Mouse (Mus musculus) gastrocnemius, adult 18-20 months (tissue): ENCODE data around the gene Myo6. TPM values are rescaled to one million over a fixed set of nuclear protein-coding genes. Genes with fewer than 3 reads are reported as not detected.

Source experiments
- DNase-seq: peaks from one replicate; pipeline ENCODE4 v3.0.0; 2021; ENCODE audit warnings: low spot score
- total RNA-seq, 2 experiments: library from RNA; stranded (reverse); gene quantifications; 2 replicates each; pipeline ENCODE4 v1.2.3; 2021

Gene Myo6
- total RNA-seq, 2 experiments from 2014 or later: 7.1 to 8.8 TPM

DNA sequence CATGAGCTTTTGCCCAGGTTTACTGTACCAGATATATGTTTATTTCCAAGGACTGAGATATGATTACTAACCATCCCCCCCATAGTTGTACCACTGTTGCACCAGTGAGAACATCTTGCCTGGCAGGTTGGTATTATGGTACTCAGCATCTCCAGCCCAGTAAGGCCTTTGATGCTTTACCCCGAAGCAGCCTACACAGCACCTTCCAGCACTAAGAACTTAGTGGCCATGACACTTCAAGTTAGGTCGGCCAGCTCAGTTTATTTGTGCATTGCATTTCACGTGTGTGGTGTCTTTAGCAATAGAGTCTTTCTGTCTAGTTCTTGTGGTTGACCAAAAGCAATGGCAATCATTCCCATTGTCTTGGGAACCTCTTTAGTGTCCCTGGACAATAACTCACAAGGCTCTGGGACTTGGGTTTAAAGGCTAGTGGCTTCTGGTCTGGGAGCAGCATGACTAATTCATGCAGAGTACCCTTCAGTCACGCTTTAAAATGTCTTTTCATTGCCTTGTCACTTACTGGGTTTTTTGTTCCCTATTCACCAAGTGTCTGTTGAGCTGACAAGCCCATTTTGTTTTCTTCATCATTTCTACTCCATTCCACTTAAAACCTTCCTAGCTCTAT lies 69.1 kb downstream of the Myo6 start:
- no peak for DNase-seq

DNA sequence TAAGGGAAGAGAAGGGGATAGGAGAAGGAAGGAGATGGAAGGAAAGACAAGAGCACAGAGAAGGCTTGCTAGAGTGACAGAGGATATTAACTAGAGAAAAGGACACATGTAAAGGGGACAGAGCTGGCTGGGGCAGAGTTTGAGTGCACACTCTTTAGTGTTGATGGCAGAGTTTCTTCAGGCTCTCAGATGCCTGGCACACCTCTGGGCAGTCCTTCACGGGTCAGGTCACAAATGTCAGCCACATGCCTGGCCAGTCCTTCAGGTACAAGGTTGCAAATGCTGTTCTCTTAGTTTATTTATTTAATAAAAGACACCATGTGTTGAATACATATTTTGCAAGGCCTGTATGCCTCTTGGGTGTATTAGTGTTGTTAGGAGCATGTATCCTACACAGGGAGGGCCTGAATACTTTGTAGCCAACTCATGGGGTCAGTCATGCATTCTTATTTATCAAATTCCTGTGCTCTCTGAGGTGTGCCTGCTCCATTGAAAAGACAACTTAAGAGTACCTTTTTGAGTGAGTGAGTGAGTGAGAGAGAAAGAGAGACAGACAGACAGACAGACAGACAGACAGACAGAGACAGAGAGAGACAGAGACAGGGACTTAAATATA lies 72.5 kb downstream of the Myo6 start:
- no peak for DNase-seq

DNA sequence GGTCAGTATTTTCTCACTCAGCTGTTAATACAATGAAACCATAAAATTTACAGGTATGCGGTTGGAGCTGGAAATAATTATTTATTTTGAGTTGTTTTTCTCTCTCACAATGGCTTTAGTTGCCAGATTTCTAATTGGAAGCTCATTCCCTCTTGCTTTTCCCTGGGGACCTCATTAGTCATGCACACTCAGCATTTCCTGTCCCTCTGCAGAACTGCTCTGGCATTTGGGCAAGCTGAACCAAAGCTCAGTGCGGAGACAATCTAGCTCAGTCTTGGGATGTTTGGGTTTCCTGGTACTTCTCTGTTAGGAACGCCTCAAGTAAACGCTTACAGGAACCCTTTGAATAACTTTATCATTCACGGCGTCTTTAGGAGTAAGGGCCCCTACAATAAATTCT lies 76.9 kb downstream of the Myo6 start:
- DNase-seq: no peak

DNA sequence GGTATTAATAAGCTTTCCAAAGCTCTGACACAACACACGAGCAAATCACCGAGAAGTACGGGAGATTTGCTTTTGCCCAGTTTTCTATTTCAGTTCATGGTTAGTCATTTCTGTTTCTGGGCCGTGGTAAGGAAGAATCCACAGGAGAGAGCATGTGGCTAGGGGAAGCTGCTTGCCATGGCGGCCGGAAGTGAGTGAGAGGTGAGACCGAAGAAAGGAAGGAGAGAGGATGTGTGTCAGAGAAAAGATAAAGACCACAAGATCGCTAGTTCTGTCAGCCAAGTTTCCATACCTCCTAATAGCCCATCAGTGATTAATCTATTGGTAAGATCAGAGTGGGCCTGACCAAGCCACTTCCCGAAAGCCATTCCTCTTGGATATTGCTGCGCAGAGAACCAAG lies 87.3 kb downstream of the Myo6 start:
- no peak for DNase-seq

DNA sequence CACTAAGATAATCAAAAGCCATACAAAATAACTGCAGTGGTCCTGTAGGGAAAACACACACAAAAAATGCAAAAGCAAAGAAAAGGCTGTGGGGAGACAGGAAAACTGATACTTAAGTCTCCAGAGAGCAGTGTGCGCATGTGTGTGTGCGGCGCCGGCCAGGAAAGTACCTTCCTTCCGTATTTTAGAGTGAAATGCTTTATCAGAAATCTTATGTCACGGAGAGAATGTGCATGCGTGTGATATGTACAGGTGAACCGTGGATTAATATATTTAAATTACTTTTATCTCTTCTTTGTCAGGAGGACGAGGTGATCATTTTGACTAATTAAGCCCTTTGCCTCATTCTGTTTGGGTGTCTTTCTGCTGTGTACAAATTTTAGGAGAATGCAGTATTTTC lies 88.4 kb downstream of the Myo6 start:
- DNase-seq: no peak

DNA sequence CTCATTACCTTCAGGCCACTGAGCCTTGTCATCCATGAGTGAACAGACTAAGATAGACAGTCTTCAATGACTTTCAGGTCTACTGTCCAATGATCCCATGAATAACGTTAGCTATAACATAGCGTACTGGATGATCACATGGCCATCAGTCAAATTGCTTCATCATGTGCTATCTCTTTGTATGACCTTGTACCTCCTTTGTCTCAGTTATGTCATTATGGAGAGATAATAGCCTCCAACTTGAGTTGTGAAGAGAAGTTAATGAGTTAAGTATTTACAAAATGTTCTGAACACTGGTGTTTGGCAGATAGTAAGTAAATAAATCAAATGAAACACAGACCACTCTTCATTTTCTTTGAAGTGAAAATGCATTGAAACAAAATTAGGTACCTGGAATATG lies 91.7 kb downstream of the Myo6 start:
- no peak for DNase-seq

DNA sequence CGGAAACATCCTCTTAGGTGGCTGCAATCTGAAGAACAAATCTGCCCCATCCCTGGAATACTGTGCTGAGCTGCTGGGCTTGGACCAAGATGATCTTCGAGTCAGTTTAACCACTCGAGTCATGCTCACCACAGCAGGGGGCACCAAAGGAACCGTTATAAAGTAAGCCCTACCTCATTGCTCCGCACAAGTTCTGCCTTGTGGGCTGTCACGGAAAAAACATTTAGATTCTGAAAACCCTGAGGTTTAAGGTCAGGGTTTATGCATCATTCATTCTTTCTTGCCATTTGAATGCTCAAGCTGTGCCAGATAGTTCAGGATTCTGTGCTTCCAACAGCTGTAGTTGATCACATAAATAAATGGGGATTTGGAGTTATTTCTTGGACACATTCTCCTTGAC lies 93.6 kb downstream of the Myo6 start:
- DNase-seq: no peak

DNA sequence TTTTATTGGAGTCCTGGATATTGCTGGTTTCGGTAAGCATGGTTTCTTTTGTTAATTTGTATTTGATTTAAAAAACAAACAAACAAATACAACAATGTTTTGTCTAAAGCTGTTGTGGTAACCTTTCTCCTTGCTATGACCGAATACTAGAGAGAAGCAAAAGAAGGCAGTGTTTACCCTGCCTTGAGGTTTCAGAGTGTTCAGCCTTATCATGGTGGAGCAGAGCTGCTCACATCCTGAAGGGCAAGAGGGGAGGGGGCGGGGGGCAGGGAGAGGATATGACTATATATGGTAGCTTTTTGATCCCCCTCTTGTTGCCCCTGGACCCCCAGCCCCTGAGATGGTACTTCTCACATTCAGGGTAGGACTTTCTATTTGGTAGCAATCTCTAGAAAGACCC lies 96.1 kb downstream of the Myo6 start:
- DNase-seq: no peak

DNA sequence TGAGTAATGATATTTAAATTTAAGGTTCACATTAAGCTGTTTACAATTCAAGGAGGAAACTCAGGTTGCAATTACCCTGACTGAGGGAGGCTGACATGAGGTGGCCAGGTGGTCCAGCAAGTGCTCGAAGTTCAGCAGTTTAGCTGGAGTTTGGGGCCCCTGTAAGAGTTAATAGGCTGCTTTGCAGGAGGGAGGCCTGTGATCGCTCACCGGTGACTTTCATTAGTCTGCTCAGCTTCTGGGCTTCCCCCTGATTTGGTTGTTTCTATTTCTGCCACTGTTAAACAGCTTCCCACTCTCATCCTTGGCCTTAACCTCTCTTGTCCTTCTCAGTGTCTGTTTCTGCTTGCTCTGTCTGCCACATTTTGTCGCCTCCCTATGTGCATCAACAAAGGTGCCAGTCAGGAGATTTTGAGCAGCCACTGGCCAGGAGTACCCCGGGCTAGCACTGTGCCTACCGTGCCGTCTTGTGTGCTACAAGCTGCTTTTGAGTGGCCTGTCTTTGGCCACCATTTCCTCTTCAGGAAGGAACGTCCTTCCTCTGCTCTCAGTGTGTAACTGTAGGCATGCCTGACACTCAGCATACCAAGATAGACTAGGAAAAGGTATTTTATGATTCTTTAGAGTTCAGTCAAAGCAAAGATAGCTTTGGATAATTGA lies 97.7 kb downstream of the Myo6 start:
- DNase-seq: no peak

DNA sequence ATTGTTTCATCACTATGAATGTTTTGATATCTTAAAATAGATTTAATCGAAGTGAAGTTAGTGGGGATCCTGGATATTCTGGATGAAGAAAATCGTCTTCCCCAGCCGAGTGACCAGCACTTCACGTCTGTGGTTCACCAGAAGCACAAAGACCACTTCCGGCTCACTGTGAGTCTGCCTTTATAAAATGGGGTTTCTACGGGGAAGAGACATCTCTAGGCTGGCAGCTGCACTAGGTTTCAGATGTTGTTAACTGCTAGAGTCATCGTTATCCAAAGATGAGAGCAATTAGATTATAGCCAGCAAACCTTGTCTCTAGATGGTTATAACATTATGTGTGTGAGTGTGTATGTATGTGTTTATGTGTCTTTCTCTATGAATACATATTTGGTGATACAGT lies 101.3 kb downstream of the Myo6 start:
- DNase-seq: no peak

DNA sequence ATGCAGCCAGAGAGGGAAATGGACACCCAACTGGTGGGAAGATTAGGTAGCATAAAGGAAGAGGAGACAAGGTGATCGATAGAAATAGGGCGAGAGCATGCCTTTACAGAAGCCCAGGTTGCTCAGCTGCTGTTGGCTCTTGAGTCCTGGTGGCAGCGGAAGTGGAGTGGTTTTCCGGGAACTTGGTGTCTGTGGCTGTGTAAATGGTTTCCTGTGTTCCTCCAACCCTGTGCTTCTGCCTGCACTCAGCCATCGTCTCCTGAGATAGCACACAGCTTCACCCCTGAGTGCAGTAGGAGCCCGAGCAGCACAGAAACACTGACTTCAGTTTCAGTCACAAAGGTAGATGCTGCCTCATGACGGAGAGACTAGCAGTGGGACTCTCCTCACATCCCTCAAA lies 101.7 kb downstream of the Myo6 start:
- DNase-seq: no peak

DNA sequence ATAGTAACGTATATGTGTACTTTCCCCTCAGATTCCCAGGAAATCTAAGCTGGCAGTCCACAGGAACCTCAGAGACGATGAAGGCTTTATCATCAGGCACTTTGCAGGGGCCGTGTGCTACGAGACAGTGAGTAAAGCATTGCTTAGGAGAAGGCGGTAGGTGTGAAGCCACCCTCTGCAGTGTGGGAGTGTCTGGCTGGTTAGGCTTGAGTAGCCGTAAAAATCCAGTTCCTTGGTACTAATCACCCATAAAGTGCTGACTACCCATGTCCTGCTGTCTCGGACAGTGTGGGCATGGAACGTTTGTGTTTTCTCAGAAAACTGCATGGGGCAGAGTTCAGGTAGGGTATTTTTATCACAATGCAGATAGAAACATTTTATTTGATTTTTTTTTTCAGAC lies 104.8 kb downstream of the Myo6 start:
- DNase-seq: no peak

DNA sequence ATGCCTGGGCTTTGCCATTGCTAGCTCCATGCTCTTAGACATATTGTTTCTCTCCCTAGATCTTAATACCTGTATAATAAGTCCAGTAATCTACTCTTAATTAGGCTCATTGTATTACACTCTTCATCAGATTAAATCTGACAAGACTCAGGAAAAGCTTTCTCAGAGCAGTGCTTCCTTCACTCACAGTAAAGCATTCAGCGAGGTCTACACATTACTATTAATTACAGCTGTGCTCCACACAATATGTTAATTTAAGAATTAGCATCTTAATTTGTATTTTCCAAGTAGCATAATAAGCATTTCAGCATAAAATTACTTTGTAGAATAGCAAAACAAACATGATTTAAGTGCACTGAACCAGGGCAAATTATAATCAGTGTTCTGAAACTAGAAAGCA lies 108.1 kb downstream of the Myo6 start:
- DNase-seq: no peak

DNA sequence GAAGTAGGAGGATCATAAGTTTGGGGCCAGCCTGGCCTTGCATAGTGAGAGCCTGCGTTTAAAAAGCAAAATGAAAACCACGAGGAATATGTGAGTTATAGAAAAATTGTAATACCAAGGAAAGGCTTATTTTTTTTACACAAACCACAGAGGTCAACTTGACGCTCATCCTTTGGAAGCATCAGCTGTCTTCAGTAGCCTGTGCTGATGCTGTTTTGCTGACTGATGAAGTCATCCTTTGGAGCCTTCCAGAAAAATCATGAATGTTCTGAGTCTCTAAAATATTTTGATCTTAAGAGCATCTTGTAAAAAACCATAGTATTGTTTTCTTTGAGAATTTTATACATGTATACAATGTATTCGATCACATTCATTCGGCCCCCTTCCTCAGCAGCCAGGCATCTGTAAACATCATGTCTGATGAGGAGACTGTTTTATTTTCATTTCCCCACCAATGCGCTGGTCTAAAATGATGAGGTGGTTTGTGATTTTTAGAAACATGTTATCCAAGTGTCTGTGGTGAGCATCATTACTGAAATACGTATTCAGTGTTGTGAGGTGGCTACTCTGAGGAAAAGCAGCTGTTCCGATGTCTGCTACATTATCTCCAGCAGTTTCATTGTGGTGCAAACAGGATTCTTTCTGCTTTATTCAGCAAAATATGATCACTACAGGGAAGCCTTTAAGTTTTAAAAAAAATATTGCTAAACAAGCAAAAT lies 110.4 kb downstream of the Myo6 start:
- no peak for DNase-seq

DNA sequence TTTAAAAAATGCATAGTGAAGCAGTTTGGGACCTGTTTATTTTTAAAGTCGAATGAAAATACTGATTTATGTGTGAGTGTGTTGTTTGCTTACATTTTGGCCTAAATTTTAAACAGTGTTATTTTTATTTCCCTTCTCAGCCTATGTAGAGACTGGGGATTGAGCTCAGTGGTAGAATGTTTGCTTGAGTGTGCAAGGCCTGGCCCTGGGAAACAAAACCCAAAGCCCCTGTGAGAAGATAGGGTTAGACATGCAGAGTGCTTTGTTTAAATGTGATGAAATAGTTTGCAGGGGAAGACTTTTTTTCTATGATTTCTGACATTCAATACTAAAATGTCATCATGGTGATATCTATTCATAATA lies 110.9 kb downstream of the Myo6 start:
- no peak for DNase-seq

DNA sequence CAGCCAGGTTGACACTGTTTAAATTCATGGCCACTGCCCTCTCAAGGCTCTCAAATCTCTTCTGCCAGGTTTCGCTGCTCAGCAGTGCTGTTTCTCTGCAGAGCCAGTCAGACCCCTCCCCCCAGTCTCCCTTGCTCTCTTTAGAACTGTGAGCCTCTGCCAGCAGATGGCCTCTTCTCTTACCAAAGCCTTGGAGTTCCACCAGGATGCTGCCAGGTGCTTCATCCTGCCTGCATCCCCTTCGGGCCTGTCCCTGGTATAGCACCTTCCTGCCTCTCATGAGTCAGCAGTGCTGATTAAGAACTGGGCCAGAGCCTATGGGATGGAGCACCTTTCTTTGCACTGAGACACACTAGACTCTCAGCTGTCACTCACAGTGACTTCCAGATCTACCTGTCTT lies 112.3 kb downstream of the Myo6 start:
- DNase-seq: no peak

DNA sequence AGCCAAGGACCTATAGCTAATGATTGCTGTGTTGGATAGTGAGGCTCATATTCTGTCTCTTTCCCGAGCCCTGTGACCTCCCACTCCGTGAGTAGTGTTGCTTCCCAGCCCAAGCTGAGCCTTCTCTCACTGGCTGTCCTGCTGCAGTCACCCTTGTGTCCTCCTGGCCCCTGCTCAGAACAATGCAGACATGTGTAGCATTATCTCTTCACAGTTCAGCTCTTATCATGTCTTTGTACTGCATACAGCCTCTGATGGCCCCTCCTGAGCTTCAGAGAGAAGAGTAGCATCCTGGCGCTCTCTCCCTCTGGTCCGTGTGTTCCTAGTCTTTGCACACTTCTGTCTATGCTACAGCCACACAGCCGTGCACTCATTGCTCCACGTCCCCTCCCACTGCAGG lies 112.9 kb downstream of the Myo6 start:
- DNase-seq: no peak

DNA sequence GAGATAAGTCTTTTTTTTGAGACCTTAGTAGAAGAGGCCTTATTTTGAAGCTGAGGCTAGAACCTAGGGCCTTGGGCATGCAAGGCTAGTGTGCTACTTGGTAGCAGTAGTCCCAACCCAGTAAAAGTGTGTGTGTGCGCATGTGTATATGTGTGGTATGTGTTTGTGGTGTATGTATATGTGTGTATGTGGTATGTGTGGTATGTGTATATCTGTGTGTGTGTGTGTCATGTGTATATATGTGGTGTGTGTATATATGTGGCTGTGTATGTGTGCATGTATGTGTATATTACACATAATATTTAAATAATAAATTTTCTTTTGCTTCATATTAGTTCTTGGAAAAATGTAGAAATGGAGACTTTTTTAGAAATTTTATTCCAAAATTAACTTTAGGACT lies 115.9 kb downstream of the Myo6 start:
- no peak for DNase-seq

DNA sequence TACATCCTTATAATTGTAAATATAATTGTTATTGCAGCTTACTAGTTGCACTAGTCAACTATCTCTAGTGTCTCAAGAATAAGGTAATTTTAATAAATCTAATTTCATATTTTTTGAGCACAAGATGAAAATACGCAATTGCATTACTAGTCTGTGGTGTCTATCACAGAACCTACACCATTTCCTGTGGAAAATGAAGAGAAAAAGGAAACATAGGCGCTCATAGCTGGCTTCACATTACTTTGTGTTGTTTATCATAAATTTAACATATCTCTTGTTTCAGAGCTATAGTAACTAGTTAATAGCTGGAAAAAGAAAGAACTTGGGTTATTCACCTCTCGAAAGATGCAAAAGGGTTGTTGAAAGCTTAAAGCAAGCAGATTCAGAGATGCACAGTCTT lies 117.6 kb downstream of the Myo6 start:
- DNase-seq: no peak

DNA sequence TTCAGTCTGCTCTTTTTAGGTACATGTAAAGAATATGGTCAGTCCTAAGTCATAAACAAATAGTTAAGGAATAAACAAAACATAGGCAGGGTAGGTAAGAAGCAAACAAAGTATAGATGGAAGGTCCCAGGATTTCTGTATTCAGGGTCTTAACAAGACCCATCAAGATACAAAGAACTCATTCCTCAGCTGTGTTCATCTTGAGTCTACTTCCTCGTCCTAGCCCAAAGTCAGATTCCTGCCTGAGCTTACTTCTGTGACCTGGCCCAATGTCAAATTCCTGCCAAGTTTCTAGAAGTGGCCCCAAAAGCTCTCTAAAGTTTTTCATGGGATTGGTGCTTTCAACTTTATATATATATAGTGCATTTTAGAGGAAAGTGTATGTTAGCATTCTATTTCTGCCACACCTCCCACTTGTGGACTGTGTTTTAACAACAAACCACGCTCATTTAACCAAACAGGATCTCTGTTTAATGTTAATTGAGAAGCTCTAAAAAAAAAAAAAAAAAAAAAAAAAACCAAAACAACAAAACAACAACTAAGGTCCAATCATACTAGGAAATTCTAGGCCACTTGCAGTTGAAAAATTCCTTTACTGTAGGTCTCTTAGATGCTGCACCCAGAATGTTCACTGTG lies 119.8 kb downstream of the Myo6 start:
- DNase-seq: no peak

DNA sequence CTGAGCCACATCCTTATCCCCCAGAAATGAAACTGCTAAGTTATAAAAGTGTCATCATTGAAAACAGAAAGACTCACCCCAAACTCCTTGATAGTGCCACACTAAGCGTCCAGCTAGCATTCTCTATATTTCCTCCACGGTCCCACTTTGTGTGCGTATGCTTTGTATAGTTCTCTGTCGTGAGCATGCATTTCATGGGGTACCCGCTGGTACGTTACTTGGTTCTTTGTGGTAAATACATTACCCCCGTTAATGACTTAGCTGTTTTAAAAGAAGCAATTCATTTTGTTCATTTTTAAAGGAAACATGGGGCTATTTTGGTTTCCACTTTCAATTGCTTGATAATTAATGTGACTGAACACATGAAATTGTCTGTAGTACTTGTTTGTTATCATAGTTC lies 122.0 kb downstream of the Myo6 start:
- DNase-seq: no peak

DNA sequence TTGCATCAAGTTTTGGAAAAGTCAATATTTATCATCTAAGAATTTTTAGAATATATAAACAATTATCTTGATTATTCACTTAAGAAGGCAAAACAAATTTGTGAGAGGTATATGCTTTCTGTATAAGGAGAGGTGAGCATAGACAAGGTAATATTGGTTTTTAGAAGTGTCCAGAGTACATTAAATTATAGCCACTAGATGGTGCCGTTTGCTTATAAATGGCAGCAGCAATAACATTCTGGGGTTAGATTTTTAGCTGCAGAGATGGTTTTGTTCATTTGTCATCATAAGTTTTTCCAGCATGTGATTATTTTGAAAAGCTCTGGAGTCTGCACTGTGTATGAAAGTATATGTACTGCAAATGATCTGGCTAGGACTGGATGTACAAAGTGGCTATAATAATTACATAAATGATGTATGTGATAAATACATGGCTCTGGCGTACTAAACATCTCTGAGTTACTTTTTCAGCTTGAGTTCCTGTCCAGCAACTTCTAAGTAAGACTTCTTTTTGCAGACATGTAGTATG lies 128.3 kb downstream of the Myo6 start:
- no peak for DNase-seq
